Mouse (Mus musculus) cerebral cortex, adult 2 months (tissue): Measurements from ENCODE around the gene Psmd3.

Experiments
- WGBS: fragments of 180-500 bp; shearing (Covaris S2); methylation state at CpG from one replicate; pipeline ENCODE4 v1.1.7; 2018; 5-methylcytosine and 5-hydroxymethylcytosine counted together

Gene Psmd3

DNA sequence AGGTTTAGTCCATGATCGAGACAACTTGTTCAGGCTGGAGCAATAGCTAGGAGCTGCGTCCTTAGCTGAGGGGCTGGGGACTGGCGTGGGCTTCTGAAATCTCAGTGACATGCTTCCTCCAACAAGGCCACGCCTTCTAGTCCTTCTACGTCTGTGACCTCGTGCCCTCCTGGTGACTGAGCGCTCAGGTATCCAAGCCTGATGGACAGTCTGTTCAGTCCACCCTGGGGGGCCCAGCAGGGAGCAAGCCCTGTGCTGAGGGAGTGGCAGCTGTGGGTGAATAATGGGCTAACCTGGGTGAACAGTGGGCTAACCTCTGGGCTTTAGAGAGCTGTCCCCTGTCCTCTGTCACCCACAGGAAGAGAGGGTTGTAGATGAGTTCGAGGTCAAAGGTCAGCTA, 5.7 kb downstream of the Psmd3 start:
- 86% methylated on average over 8 of the region's 8 CpGs for WGBS

DNA sequence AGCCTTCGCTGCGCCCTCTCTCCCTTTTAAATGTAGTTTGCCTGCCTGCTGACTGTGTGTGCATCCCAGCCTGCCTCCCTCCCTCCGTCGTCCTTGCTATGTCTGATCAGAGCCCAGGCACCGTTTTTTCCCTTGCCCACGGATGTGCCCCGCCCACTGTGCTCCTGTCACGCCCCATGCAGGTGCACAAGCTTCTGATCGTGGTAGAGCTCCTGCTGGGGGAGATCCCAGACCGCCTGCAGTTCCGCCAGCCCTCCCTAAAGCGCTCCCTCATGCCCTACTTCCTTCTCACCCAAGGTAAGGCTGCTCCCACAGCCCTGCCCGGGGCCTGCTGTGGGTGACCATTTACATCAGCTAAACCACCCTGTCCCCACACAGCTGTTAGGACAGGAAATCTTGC, 10.8 kb downstream of the Psmd3 start:
- WGBS = 70% methylated on average over 13 of the region's 13 CpGs

DNA sequence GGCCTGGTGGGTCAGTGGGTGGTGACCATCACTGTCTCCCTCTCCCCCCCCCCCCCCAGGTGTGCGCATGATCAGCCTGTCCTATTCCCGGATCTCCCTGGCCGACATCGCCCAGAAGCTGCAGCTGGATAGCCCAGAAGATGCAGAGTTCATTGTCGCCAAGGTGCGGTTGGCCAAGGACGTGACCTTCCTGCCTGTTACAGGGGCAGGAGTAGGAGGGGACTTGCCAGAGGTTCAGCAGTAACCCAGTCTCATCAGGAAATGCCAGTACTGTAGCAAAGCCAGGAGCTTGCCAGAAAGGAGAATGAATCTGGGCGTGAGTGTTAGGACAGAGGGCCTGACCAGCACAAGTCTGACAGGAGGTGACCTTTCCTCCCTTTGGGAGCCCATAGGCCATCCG, 11.4 kb downstream of the Psmd3 start:
- WGBS = 88% methylated on average over 9 of the region's 9 CpGs

DNA sequence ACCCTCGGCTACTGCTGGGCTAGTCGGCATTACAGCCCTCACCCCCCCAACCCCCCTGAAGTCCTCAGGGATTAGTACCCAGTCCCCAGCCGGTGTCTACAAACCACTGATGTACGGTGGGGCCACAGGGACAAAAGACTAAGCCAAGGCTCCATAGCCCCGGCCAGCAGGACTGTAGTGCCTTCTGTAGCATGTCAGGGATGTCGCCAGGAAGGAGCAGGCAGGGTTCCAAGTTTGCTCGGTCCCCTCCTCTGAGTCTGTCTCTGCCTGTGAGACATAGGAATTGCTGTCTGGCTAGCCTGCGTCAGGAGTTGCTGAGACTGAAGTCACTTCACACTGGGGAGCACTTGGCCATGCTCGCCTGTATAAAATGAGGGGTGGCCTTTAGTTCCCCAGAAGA, 11.9 kb downstream of the Psmd3 start:
- WGBS = 45% methylated on average over 9 of the region's 9 CpGs

DNA sequence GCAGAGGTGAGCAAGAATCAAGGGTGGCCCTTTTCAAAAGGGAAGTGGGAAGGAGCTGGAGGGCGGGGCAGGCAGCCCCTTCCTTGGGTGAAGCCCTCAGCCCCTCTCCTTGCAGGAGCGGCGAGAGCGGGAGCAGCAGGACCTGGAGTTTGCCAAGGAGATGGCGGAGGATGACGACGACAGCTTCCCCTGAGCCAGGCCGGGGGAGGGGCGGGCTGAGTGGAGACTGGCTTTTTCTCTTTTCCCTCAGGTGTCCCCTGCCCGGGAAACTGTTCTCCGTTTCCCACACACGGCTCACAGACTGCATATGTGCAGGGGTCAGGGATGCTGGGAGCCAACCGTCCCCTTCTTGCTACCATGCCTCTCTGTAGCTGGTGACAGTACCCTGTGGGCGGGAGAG, 13.1 kb downstream of the Psmd3 start:
- 55% methylated on average over 14 of the region's 14 CpGs for WGBS

DNA sequence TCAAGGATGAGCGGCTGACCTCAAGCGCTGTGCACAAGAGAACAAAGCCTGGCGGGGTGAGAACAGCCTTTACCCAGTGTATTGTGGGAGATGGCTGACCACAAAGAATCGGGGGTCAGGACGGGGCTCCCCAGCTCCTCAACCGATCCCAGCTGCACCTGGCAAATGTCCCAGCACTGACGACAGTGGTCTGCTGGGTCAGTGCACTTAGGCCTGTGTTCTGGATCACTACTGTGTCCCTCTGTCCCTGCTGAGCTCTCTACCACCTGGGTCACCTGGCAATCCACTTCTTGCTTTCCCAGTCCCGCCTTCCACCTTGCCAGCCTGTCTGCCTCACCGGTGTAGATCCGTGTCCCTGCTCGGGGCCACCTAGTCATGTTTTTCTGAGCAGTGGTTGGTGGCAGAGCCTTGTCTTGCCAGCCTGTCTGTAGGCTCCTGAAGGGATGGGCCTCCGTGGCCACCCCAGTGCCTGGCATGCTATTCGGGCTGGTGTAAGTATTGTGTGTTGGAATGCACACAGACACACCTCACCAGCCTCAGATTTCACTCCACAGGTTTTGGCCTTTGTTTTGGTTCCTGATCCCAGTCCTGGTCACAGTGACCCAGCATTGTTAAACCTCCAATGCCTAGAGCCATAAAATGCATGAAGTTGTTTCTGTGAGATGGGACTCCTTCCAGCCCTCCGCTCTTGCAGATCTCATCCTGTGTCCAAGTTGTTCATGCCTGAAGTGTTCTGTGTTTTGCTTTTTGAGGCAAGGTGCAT, 14.3 kb downstream of the Psmd3 start:
- 73% methylated on average over 14 of the region's 14 CpGs for WGBS

DNA sequence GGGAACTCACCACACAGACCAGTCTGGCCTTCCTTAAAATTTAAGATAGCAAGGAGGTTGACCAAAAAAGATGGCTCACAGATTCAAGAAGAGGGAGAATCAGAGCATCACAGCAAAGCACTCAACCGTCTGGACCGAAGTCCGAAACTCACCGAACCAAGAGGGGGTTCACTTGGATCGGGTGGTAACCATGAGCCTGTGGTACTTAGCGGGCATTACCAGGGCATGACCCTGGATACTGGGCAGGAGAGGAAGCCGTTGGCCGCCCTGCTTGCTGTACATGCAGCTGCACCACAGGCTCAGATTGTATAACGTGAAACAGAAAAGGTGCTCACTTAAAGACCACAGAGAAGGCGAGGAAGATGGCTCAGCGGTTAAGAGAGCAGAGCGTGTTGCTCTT, 14.9 kb downstream of the Psmd3 start:
- 92% methylated on average over 12 of the region's 12 CpGs for whole genome bisulfite sequencing

DNA sequence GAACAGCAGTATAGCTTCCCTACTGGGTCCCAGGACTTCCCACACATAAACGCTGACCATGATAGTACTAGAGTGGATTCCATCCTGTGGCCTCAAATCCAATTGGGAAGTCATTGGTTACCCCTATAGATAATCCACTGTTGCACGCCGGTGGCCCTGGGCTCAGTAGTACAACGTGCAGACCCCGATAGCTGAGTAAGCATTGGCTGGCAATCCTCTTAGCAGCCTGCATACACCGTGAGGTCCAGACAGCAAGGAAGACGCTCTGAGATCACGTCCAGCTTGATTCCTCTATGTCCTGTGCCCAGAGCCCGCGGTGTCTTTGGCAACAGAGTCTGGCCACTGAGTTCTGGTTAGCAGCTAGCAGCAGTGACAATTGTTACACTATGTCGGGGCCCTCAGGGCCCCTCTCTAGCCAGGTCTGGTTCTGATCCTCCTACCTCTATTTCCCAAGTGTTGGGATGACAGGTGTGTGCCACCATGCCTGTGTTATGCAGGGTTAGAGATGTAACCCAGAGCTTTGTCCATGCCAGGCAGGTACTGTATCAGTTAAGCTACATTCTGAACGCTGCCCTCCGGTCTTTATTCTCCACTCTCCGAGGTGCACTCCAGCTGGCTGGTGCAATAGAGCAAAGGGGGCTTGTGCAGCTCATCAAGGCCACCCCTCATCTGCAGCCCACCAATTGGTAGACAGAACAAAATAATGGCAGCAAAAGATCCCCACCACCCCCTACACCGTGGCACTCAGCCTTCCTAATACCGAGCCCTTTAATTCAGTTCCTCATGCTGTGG, 16.7 kb downstream of the Psmd3 start:
- WGBS = 86% methylated on average over 16 of the region's 16 CpGs

DNA sequence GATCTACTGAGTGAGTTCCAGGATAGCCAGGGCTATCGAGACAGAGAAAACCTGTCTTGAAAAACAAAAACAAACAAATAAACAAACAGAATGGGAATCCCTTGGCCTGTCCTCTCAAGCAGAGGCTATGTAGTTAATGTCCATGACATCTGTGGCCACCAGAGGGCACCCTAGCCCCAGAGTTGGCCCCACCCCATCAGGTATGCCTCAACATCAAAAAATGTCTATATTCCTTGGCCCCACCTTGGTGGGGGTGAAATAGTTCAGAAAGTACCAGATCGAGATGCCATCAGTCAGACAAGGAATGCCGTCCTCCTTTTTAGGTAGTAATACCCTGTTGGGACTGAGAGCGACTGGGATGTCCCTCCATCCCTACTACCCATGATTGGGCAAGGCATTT, 17.6 kb downstream of the Psmd3 start:
- 36% methylated on average over 4 of the region's 4 CpGs for WGBS

DNA sequence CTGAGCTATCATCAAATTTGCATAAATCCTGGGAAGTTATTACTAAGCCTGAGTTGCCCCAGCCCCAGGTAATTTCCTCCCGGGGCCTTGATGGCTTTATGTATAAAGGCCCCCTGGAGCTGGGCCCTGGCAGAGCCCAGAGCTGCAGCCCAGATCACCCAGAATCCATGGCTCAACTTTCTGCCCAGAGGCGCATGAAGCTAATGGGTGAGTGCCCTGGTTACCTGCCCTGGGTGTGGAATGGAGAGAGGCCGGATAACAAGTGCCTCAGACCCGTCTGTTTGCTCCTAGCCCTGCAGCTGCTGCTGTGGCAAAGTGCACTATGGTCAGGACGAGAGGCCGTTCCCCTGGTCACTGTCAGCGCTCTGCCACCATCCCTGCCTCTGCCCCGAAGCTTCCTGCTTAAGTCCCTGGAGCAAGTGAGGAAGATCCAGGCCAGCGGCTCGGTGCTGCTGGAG, 18.9 kb downstream of the Psmd3 start, which contains the start of gene Csf3:
Csf3 (plus strand) TSS at position 51 of the 458 bp plus-strand sequence.
- WGBS = 74% methylated on average over 10 of the region's 10 CpGs

DNA sequence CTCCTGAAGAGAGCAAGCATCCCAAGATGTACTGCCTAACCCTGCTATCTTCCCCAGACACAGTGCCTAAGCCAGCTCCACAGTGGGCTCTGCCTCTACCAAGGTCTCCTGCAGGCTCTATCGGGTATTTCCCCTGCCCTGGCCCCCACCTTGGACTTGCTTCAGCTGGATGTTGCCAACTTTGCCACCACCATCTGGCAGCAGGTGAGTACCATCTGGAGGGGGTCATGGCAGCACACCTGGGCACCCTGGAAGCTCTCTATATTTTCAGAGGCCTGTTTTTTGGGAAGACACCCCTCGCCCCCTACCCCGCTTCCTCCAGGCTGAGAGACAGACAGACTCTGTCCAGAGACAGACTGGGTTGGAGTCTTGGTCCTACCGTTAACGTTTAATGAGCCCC, 20.0 kb downstream of the Psmd3 start:
- WGBS = 79% methylated on average over 5 of the region's 5 CpGs

DNA sequence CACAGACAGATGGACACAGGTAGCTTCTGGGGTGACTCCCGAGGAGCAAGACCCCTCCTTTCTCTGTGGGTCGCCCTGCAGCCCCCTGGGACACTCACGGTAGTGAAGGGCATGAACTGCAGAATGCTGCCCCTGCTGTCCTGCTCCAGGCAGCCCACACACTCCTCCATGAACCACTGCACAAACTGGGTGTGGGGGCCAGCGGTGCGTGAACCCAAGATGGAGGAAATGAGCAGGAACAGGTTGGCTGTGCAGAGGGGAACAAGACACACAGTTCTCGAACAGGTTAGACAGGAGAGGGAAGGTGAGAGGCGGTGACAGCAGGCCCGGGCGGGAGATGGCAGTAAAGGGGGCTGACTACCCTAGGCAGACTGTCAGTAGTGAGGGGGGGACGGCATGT, 22.7 kb downstream of the Psmd3 start:
- WGBS = 91% methylated on average over 10 of the region's 10 CpGs

DNA sequence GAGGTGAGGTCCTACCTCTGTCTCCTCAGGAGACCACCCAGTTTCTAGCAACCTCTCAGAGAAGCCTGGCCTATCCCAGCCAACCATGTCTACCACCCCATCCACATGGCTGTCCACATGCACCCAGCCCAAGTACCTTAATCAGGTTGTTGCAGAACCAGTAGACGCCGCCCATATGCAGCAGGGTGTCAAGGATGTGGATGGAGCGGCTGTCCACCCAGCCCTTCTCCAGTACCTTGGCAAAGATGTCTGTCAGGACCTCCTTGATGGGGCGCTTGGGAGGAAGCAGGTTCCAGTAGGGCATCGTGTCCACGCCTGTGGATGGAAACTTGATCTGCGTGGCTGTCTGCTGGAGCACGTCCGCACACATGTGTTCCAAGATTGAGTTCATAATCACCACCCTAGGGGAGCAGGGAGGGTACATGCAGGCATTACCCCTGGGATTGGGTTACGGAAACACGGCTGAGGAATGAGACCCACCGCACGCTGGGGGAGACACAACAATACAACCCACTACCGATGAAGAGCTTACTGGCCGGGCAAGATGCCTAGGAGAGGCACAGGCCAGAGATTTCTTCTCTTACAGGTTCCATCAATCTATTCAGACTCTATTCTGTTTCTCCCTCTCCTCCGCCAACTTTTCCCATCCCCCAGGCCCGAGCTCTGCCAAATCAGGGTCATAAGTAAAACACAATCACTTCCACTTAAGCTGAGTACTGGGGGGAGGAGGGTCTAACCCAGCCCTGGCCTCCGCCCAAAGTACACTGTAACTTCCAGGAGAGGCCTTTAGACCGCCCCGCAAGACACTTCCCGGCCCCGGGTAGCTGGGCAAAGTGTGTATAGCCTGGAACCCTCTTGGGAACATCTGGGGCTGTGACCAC, 25.3 kb downstream of the Psmd3 start:
- 77% methylated on average over 22 of the region's 22 CpGs for WGBS

DNA sequence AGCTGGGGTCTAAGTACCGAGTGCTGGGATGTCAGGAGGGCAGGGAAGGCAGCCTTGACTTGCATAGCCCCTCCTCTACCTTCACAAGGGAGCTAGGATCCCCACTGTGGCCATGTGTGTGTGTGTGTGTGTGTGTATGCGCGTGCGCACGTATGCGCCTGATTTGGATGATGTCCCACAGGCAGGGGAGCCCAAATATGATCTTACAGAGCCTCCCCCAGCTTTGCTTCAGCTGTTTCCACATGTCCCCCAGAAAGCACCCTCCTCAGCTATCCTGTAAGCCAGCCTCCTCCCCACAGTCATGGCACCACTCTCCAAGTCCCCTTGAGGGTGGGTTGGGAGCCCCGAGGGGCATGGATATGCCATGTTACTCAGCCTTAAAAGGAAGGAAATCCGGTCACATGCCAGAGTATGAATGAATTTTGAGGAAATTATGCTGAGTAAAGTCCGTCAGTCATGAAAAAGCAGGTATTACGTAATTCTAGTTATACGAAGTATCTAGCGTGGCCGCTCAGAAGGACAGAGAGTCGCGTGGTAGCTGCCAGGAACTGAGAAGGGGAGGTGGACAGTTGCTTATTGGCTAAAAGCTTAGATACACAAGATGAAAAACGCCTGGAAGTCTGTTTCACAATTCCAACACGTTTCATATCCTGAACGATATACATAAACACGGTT, 26.1 kb downstream of the Psmd3 start:
- 60% methylated on average over 19 of the region's 19 CpGs for WGBS

DNA sequence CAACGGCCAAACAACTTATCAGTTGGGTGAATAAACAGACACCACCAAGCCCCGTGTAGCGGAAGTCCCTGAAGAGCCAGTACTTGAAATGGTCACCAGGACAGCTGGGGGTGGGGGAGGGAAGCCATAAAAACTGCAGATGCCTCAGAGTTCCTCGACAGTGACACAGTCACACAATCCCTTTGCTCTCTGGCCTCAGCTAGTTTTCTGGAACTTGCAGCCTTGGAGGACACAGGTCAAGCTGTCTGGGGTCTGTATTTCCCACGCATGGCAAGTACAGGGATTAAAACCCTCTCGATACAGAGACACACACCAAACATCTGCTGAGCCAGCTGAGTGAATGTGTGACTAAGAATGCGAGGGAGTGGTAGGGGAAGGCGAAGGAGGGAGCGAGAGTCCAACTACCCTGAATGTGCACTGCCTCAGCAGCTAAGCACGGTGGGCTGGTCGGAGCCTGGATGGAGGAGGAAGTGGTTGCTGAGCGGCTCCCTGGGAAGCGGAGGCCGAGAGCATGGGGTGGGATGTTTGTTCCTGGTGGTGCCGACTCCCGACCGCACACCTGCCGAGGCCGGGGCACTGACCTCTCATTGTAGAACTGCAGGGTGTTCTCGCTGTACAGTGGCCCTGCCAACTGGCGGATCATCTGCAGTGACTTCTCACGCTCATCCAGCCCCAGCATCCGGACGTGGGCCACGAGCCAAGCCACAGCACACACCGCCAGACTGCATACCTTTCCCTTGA, 26.8 kb downstream of the Psmd3 start:
- 50% methylated on average over 26 of the region's 26 CpGs for WGBS

DNA sequence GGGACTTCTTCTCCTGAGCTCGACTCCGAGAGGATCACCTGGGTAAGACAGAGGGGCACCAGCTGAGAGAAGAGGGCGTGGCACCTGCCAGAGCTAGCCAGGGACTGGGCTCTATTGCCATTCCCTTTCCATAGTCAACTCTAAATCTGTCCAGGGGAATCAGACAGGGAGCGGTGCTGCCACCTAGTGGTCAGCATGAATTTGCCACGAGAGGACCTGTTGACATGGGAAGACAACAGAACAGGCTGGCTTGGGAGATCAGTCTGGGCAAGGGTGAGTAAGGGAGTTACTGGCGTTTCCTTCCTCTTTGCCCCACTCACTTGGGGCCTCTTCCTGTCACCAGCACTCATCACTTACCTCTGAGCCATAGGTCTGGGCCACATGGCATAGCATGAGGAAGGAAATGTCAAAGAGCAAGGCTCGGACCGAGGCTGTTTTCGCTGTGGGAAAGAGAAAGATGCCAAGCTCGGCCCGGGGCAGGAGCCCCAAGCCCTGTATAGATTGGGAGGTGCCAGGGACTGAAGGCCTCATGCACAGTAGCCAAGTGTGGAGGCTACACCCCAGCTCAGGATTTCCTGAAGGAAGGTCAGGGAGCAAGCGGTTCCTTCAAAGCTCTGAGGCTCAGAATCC, 28.2 kb downstream of the Psmd3 start:
- WGBS = 50% methylated on average over 12 of the region's 12 CpGs

DNA sequence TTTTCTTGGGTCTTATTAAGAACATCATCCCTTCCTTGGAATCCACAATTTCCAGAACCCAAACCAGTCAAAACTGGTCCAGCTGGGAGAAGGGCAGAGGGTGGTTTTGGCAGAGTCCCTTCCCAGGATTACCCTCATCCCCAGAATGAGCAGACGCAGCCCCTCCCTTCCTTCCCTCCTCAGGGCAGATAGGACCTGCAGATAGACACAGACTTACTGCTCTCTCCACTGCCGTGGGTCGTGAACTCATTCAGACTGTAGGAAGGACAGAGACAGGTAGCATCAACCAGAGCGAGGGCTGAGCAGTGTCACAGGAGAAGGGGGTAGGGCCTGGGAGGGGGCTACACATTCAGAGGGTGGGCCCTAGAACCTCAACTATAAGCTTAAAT, 28.7 kb downstream of the Psmd3 start:
- 89% methylated on average over 4 of the region's 4 CpGs for WGBS

DNA sequence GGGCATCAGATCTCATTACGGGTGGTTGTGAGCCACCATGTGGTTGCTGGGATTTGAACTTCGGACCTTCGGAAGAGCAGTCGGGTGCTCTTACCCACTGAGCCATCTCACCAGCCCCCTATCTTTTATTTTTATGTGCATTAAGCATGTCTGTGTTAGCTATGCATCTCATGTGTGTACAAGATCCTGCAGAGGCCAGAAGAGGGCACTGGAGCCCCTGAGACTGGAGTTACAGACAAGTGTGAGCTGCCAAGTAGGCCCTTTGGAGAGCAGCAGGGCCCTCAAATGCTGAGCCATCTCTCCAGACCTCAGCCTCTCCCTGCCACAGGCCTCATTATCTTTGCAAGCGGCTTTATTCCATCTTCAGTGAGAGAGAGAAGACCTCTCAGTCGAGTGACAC, 29.7 kb downstream of the Psmd3 start:
- 73% methylated on average over 6 of the region's 6 CpGs for WGBS

DNA sequence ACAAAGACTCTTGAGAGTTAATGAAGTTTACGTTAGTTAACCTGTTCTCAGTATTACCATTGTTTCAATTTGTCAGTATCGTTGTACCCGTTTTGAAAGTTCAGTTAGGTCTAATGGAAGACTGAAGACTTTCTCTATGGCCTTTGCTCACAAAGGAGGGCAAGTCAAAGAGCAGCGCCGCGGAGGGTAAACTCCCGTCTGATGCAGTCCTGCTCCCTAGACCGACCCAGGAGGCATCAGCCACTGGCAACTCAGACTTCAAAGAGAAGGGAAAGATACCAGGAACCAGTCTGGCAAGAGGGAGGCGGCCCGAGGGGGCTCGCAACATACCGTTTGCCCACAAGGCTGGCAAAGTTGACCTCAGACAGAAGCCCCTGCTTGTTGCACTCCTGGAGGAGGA, 31.3 kb downstream of the Psmd3 start:
- WGBS = 89% methylated on average over 12 of the region's 12 CpGs

DNA sequence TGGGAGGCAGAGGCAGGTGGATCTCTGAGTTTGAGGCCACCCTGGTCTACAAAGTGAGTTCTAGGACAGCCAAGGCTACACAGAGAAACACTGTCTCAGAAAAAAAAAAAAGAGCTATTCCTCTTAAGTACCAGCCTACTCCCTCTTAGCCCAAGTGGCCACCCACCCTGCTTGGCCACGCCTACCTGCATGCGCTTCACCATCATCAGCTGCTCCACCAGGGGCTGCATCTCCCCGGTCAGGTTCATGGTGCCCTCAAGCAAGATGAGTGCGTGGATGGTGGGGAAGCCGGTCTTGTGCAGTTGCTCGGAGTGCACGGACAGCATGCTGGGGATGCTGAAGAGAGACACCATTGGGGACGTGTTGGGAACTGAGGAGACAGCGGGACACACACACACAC, 33.6 kb downstream of the Psmd3 start:
- 94% methylated on average over 9 of the region's 9 CpGs for WGBS
